Mouse (Mus musculus) cortical plate, adult 2 months (tissue): ENCODE measurements around the gene Zbtb40.

Source experiments
- CTCF ChIP-seq: fragments of 200-500 bp; IDR thresholded peaks from 2 replicates; pipeline ENCODE4 v1.5.1; 2011; ENCODE audit warnings: mild to moderate bottlenecking, control low read depth, low read length; ENCODE audit not compliant: insufficient read depth; ENCODE audit errors: extremely low read depth
- POLR2A ChIP-seq: fragments of 200-500 bp; IDR thresholded peaks from 2 replicates; pipeline ENCODE4 v1.6.1; 2011; ENCODE audit warnings: mild to moderate bottlenecking, low read length, control low read depth; ENCODE audit not compliant: insufficient read depth; ENCODE audit errors: extremely low read depth

DNA sequence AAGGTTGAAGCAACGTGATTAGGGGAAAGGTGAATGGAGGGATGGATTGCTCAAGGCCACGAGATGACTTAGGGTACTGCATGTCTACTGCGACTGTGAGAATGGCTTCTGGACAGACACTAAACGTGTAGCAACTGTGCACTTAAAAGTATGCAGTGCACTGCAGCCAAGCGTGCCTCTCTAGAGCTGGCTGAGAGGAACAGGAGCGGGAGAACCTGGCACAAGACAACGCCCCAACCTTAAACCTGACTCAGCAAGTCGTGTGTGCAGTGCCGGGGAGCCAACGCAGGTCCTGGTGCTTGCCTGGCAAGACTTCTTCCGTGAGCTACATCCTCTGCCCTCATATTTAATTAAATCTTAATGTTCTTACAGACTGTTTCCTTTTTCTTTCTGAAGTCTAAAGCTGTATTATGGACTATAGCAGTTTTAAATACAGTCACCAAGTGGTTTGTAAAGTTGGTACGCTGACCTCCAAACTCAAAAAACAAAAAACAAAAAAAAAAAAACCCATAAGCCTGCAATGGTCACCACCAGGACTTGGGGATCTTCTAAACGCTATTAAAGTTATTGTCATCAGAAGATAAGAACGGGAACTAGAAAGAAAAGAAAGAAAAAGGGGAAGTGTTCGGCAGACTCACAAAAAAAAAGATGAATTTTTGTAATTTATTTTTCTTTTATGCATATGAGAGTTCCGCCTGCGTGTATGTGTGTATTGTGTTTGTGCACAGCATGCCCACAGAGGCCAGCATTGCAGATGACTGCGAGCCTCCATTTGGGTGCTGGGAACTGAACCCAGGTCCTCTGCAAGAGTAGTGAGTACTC is 33.7 kb downstream of the Zbtb40 start:
- TF ChIP-seq CTCF (no peak), POLR2A (no peak)
